Mouse (Mus musculus) left cerebral cortex, postnatal 36 days (tissue): ENCODE results near the gene Atp2b1. TPM values are rescaled to one million over a fixed set of nuclear protein-coding genes. Genes with fewer than 3 reads are reported as not detected.
"Not testable (repeated sequence)": the region's sequence is repeated elsewhere in the genome, so short reads cannot be mapped to it uniquely, and the experiment has no call there.

ENCODE experiments used
- DNase-seq, 2 experiments: peaks; one replicate each; pipeline ENCODE4 v3.0.0; 2021 to 2022; ENCODE audit warnings: low spot score in 2 of 2, mixed read lengths in 1 of 2
- intact Hi-C: fragments of 180-260 bp; cut with DNase I; formaldehyde crosslinking; loops from one replicate; pipeline ENCODE4 v1.15.1; 2025
- total RNA-seq, 2 experiments: library from RNA; stranded (reverse); gene quantifications; 2 replicates each; pipeline ENCODE4 v1.2.3; 2021

Gene Atp2b1
- total RNA-seq, 2 experiments from 2014 or later = 707 to 758 TPM

DNA sequence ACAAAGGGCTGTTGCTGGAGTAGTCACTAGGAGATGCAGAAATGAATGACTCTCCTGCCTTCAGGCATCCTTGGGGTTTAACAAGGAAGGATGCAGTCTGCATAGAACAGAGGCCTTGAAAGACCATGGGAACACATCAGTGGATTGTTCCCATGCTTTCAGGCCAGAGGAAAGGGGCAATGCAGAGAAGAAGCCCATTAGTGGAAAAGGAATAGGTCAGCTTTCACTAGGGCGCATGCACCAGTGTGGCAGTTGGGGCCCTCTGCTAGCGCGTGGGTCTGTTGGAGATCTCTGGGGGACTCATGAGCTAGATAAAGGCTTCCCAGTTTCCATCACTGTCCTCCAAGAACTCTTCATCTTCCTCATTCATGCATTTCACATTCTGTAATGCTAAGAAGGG, 41.9 kb downstream of the Atp2b1 start:
- intact Hi-C loops = no loop called here
- DNase-seq = no peak

DNA sequence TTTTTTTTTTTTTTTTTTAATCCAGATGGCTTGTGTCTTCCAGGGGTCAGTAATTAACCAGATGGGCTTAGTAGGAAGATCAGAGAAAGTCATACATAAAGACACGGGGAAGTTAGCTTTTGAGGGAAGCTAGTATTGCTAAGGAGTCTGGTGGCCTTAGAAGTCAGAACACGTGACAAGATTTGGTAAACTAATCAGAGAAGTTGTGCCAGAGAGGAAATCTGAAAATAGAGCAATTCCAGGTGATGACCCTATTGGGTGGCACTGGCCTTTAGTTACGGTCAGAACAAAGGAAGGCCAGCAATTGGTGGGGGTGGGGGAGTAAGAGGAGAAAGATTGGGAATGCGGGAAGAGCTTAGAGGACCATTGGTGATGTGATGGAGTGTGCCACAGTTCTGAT, 44.5 kb downstream of the Atp2b1 start:
- intact Hi-C loops = no loop called here
- no peak for DNase-seq

DNA sequence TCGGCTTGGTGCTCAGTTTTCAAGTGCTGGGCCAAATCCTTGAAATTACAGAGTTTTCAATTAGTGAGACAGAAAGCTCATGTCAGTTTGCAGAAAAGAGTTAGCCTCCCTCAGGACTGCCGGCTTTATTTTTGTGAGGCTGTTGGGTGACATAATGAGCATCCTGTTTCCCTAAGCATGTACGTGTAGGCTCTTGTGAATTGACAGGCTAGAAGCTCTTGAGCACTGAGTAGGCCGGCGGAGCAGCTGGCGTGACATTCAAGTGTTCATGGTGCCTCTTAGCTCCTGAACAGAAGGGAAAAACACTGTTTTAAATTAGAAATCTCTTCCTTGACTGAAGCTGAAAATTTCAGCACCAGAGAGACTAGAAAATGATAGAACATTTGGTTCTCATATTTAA, 45.2 kb downstream of the Atp2b1 start:
- peak; percentile 68 to 78 for DNase-seq
- intact Hi-C loops = no loop called here

DNA sequence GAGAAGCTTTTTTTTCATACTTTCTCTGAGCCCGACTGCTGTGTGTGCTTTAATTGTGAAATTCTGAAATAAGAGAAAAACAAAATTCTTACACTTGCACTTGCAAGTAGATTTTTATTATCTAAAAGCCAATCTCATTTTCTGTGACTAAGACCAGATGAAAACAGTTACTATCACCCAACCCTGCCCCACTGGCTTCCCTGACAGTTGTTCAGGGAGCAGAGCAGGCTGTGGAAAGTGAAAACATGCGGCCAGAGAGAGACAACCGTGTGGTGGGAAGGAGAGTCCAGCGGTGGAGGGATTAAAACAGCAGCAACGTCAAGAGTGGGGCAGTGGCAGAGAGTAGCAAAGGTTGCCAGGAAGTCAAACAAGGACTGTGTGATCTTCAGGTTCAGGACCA, 46.7 kb downstream of the Atp2b1 start:
- intact Hi-C loops = no loop called here
- no peak for DNase-seq

DNA sequence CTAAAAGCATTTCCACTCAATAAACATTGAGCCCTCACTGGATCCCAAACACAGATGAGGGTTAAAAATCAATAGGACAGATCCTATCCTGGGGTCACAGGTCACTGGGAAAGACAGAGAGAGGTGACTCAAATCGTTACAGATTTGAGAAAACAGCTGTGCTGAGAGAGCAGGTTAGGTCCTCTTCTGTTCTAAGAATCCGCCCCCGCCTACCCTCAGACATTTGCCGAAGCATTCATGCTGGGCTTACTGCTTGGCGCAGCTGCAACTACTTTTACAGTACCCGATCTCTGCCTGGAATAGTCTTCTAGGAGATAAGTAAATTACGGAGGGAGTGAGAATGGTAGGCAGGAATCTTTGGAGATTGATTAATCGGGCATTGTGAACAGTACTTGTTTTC, 47.9 kb downstream of the Atp2b1 start:
- intact Hi-C loops = no loop called here
- DNase-seq = peak in 1 of 2 experiments; percentile 58

DNA sequence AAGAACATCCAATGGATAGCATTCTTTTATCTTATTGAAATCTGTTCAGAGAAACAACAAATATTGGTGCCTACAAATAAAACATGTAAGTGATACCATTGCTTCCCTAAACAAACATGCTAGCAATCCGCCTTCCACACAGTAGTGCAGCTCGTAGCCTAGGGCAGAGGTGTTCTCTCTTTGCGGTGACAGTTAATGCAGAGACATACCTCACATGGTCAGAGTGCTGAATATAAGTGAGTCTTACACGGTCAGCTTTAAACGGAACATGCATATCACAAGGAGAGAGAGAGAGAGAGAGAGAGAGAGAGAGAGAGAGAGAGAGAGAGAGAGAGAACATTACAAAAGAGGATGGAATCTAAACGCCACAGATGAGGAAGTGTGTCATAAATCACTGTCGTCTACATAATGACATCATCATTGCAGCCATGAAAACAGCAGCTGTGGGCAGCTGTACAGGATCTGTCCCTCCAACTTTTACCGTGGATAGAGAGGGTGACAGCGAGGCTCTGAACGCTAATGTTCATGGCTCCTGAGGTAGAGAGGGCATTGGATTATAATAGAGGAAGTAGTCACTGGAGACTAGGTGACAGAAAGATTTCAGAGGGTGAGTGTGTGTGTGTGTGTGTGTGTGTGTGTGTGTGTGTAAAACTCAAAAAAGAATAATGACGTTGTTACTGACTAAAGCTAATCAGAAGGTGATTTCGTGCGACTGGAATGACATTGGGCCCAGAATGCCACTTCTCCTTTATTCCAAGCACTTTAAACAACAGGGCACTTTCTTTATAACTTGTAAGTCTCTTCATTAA, 52.4 kb downstream of the Atp2b1 start:
- DNase-seq = no peak
- intact Hi-C loops = loop anchor here (5.0 kb wide), 1 partner anchor 34 kb away; no protein-coding TSS in a partner anchor

DNA sequence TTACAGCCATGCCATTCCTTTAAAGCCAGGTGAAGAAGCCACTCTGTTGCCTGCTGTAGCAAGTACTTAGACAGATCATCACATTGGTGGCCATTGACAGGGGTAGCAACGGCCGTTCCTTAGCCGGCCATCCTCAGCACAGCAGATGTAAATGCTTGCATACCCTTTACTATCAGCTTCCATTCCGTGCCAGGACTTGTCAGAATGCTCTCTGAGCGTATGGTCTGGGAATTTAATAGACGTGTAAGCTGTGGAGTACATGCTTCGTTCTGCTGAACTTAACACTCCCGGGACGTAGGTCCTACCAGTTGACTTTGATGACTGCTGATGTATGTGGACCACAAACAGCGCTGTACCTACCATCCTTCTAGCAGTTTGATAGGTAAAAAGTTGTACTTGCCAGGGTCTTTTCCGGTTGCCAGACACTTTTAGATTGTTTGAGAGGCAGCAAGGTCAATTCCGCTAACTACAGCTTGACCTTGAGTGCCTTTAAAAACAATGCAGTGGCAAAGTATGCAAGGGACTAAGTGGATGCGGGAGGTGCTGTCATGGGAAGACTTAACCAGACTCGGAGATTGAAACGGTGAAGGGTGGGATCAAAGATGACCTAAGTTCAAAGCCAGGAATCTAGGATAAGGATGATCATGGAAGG, 53.2 kb downstream of the Atp2b1 start:
- no peak for DNase-seq
- intact Hi-C loops = loop anchor here (5.0 kb wide), 1 partner anchor 35 kb away; no protein-coding TSS in a partner anchor

DNA sequence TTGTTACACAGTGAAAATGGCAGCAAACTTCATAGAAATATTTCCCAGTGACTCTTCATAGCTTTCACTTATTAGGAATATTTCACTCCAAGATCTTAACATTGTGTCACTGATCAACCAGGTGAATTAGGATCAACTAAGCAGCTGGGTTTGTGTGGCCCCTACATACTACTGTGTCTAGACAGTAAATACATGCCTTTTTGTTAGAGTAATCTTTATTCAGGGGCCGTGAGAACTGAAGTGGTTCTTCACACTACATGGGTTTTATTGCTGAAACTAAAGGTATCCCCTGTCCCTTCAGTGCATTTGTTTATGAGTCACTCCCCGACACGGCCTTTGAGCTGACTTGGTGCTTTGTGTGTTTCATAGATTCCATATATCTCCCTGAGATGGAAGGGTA, 56.7 kb downstream of the Atp2b1 start:
- no peak for DNase-seq
- intact Hi-C loops = no loop called here

DNA sequence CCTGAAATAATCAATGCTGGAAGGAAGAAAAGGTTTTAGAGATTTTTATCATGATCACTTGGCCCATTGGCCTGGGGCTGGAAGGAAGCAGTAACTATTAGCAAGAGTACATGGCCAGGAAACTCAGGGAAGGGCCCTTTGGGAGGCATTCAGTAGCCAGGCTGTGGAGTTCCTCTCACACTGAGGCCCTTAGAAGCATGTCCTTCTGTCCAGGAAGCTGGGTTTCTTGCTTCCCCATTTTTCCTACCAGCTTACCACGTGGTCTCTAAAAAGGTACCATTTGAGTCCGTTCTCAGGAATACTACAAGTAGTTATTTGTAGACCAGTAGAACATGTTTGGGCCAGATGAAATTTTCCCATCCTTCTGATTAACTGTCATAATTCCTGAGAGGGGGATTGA, 58.2 kb downstream of the Atp2b1 start:
- intact Hi-C loops = no loop called here

DNA sequence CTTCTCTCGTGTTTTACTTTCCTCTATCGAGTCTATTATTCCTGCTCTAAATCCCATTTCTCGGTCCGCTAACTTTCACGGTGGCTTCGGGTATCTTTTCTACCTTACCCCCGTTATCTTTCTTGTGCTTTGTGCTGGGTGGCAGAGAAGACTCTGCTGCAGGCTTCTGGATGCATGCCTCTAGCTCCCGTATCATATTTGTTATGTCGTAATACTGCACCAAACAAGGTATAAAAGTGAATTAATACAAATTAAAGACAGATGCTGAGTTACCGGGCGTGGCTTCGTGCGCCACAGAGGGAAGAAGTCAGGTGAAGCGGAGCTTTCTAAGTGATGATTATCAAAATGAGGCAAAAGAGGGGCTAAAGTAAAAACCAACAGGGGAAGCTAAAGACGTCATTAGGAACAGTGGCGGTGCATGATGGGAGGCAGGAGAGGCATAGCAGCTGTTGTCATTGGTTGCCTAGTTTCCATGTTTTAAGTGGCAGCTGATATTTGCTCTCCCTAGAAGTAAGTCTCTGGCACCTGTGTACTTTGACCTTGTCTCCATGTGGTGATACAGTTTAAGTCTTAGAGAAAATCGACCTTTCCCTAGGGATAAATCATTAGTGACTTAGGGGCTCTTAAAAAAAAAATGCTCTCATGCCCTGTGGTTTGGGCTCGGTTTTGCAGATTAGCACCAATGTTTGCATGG, 58.9 kb downstream of the Atp2b1 start:
- intact Hi-C loops = no loop called here

More for the DNA sequence above, 58.2 kb downstream of the Atp2b1 start:
- DNase-seq = no peak

DNA sequence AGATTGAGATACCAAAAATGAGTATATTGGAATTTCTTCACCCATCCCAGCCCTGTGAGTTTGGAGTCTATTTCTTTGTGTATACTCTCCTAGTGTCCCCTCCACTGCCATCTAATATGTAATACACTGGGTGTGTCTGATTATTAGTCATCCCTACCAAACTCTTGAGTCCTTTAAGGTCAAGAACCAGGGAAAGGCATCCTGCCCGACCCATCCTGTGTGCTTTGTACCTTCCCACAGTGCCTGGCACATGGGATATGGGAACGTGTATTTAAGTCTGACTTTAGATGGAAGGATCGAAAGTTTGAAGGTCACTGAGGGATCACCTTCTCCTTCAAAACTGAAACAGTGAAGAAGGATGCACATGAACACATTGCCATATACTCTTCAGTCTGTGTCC, 60.4 kb downstream of the Atp2b1 start:
- intact Hi-C loops = no loop called here
- DNase-seq = no peak

More for the DNA sequence above, 58.9 kb downstream of the Atp2b1 start:
- DNase-seq = no peak

DNA sequence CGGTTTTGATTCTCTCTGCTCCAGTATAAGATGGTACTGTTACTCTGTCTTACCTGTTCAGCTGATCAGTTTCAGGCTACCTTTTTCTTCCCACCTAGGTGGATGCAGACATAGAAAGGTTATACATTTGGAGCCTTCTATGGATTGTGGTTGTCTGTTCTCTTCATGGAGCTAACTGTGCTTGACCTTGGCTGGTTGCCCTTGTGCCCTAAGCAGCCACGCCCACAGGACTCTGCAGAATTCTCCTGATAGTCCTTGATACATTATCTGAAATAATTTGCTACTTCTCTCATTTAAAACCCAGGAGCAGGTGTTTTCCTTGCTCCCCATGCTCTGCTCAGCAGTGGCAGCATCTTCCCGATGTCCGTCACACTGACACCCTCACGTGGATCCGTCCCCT, 61.4 kb downstream of the Atp2b1 start:
- DNase-seq = no peak
- intact Hi-C loops = no loop called here

DNA sequence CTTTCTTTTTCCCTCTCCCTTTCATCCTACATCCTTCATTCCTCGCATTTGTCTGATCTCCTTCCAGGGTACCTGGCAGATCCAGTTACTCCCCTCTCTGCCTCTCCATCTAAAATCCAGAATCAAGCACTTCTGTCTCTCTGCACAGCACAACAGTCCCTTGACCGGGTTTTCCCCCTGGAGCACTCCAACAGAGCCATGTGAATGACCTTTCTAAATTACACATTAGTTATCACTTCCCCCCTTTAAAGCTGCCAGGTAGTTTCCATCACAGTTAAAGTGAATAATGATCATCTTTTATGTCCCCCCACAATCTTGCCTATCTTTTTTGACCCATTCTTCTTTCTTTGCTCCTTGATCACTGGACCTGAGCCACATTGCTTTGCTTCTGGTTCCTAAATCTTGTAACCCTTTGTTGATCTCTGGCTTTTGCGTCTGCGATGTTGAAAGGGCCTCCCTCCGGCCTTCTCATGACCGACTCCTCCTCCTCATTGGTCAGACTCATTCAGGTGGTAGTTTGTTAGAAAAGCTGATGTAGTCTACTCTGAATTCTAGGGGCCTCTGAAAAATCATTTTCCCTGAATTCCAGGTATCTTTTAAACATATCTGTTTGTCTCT, 62.8 kb downstream of the Atp2b1 start:
- no peak for DNase-seq
- intact Hi-C loops = no loop called here

DNA sequence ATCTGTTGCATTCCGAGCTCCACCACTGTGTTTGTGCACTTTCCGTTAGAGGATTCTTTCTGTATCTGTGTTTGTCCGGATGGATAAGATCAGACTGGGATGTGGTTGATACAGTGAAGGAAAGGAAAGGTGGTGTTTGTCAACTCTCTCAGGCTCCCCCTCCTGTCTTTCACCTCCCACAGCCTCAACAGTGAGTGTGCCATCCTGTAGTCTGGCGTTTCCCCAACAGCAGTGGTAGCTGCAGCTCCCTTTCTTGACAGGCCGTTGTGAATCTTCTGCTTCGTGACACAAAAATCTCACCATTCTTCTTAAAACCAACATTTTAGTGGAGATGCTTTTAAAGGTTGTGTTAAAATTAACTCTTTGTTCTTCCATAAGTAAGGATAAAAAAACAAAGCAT, 64.6 kb downstream of the Atp2b1 start:
- no peak for DNase-seq
- intact Hi-C loops = no loop called here

DNA sequence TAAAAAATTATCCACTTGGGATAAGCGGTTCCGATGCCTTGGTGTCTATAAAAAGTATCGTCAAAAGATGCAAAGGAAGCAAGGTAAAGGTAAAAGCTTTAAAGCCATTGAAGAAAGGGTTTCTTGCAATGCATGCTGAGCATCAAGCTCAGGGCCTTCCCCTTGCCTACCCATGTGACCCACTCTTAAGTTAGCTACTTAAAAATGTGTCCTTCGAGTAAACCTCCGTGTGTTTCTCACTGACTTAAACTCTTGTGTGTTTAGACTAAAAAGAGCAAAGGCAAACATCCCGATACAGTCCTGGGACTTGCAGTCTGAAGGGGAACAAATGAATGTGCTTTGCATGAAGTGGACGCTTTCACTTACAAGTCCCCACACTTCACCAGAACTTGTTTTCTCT, 65.1 kb downstream of the Atp2b1 start:
- DNase-seq = no peak
- intact Hi-C loops = no loop called here

DNA sequence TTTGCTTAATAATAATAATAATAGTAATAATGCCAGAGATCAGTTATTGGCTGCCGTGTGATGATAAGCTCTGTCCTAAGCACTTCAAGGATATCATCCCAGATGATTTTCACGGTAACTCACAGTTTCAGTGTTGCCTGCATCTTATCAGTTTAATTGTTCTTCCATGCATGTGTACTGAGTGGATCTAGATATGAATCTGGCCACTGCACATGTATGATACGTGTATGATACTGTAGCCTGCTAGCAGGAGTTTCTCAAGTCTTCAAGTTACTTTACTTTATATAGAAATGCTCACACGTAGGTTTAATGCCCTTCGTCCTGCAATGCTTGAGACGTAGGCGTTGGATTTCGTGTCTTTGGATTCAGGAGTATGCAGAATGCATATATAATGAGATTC, 65.7 kb downstream of the Atp2b1 start:
- DNase-seq = no peak
- intact Hi-C loops = no loop called here

DNA sequence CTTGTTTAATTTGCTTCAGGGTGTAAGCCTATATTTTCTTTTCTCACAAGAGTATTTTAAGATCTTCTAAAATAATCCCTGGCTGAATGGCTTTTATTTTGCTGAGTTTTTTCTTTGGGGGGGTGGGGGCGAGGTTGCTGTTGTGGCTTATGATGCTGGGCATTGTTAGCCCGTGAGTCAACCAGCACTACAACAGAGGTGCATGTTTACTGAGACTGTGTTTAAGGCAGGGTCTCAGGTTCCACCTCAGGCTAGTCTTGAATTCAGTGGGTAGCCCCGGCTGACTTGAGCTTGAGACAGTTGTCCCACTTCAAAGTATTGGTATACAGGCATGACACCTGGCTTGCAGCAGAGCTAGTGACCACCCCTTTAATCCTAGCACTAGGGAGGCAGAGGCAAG, 77.8 kb downstream of the Atp2b1 start:
- no peak for DNase-seq

DNA sequence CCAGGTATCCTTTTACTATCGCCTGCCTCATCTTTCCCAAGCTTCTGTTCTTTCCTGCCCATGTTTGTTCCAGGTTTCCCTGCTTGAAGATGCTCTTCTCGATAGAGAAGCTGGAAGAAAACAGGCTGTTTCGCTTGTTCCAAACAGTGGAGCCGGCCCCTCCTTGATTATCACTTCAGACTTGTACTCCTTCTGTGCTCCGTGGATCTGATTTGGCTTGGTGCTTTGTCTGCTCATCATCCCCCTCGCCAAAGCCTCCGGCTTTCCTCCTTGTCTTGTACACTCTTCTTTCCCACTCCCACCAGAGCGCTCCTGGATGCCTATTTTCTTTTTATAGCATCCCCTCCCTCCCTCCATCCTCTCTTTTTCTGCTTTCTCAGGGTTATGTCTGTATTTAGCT, 79.0 kb downstream of the Atp2b1 start:
- DNase-seq = no peak

More for the DNA sequence above, 77.8 kb downstream of the Atp2b1 start:
- intact Hi-C loops = no loop called here

DNA sequence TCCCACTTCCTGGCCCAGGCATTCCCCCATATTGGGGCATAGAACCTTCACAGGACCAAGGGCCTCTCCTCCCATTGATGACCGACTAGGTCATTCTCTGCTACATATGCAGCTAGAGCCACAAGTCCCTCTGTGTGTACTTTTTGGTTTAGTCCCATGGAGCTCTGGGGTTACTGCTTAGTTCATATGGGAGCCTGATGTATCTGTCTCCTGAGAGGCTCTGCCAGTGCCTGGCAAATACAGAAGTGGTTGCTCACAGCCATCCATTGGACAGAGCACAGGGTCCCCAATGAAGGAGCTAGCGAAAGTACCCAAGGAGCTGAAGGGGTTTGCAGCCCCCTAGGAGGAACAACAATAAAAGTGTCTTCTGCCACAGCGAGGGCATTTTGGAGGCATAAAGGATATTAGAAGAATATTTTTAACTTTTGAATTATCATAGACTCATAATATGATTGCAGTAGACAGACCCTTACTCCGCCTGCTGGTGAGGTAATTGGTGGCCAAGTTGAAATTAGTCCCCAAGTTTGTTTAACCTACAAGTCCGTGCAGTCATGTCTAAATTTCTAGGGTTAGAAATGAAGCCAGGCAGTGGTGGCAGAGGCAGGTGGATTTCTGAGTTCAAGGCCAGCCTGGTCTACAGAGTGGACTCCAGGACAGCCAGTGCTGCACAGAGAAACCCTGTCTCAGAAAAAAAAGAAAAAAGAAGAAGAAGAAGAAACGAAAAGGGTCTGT, 81.0 kb downstream of the Atp2b1 start:
- DNase-seq, intact Hi-C loops: not testable (repeated sequence)

More for the DNA sequence above, 79.0 kb downstream of the Atp2b1 start:
- intact Hi-C loops = no loop called here
